Mouse (Mus musculus) neural tube, embryonic 14.5 days (tissue): Measurements from ENCODE around the gene Gm17455. TPM values are rescaled to one million over a fixed set of nuclear protein-coding genes. Genes with fewer than 3 reads are reported as not detected.

Source experiments
- ATAC-seq: fragments of 200-750 bp; cut with Nextera tagmentation; 2 replicates; pipeline ENCODE4 v1.8.0; 2017; ENCODE audit warnings: low read depth, mild to moderate bottlenecking, moderate TSS enrichment, moderate library complexity
- H3K27ac ChIP-seq: fragments of 300-500 bp; sonication (generic); 2 replicates; pipeline ENCODE4 v1.5.1; 2014; ENCODE audit warnings: low read depth, mild to moderate bottlenecking, control low read depth, low read length, moderate library complexity, mixed read lengths
- H3K27me3 ChIP-seq: fragments of 300-500 bp; sonication (generic); 2 replicates; pipeline ENCODE4 v1.6.1; 2014; ENCODE audit warnings: low read length; ENCODE audit not compliant: control insufficient read depth, insufficient read depth
- H3K36me3 ChIP-seq: fragments of 300-500 bp; sonication (generic); 2 replicates; pipeline ENCODE4 v1.6.1; 2014; ENCODE audit warnings: low read length, mixed read lengths; ENCODE audit not compliant: control insufficient read depth, insufficient read depth
- H3K4me1 ChIP-seq: fragments of 300-500 bp; sonication (generic); 2 replicates; pipeline ENCODE4 v1.6.1; 2014; ENCODE audit warnings: low read length; ENCODE audit not compliant: control insufficient read depth, insufficient read depth
- H3K4me2 ChIP-seq: fragments of 300-500 bp; sonication (generic); 2 replicates; pipeline ENCODE4 v1.6.1; 2014; ENCODE audit warnings: mild to moderate bottlenecking, low read depth, low read length, control low read depth
- H3K4me3 ChIP-seq: fragments of 300-500 bp; sonication (generic); 2 replicates; pipeline ENCODE4 v1.5.1; 2014; ENCODE audit warnings: low read depth, low read length, control low read depth, mixed read lengths
- H3K9ac ChIP-seq: fragments of 300-500 bp; sonication (generic); replicated peaks from 2 replicates; pipeline ENCODE4 v1.6.1; 2014; ENCODE audit warnings: low read depth, mild to moderate bottlenecking, control low read depth, low read length, mixed read lengths
- H3K9me3 ChIP-seq: fragments of 300-500 bp; sonication (generic); 2 replicates; pipeline ENCODE4 v1.6.1; 2016; ENCODE audit warnings: low read length; ENCODE audit not compliant: control insufficient read depth
- WGBS: fragments of 180-500 bp; shearing (Covaris S2); extraction: QIAGEN DNeasy Blood & Tissue Kit; methylation state at CpG from one replicate; pipeline ENCODE4 v1.1.7; 2014; 5-methylcytosine and 5-hydroxymethylcytosine counted together
- polyA plus RNA-seq: library from polyadenylated mRNA; unstranded; fragments of >200 nt; fragmentation: Nextera tagmentation; extraction: Ambion mirVana; gene quantifications from 2 replicates; pipeline ENCODE4 v1.2.1, GENCODE M21; 2014

Gene Gm17455
- polyA plus RNA-seq, 1 experiment from 2014 or later: 17.7 TPM

DNA sequence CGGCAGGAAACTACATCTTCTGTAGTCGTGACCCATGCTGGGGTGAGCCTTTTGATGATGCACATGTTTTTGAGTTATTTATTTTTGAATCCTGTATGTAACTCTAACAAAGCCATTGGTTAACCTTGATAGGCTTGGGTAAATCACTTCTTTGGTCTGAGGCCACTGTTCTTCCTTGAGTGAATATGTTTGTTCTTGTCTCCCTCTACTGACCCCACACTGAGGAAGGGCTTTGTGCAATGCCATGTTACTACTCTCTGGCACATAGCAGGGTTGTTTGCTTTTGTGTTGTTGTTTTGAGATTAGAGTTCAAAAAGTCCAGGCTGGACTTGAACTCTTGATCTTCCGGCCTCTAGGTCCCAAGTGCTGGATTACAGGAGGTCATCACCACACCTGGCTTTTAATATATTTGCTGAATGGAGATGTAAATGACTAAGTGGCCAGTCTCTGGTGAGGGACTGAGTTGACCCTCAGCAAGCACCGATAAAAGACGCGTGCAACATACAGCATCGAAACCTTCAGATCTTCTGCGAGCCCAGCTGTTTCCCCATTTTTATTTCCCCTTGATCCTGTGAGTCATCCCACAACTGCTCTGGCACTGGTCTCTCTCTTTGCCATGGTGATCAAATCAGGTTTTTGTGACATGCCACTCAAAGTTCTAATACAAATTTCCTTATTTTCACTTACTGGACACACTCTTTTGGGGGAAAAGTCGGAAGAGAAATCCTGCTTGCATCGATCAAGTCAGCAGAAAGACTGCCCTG, 1.3 kb upstream of the Gm17455 start:
- H3K27ac ChIP-seq: no peak overlapping the region
- WGBS: 90% methylated on average over 10 of the region's 10 CpGs
- no peaks in the 10 kb centered on the region for H3K9me3 ChIP-seq
- H3K9ac ChIP-seq: no peak overlapping the region
- no peak for ATAC-seq
- H3K4me1 ChIP-seq: no peaks in the 10 kb centered on the region
- no peak overlapping the region for H3K4me2 ChIP-seq
- H3K4me3 ChIP-seq: no peak overlapping the region
- H3K27me3 ChIP-seq: no peaks in the 10 kb centered on the region
- no peaks in the 10 kb centered on the region for H3K36me3 ChIP-seq

- no peak overlapping the region for H3K9ac ChIP-seq
- H3K4me2 ChIP-seq: peak overlapping the region; percentile 6; the same call in 1 of the 2 replicates
- no peak for ATAC-seq
- H3K9me3 ChIP-seq: no peaks in the 10 kb centered on the region
- H3K4me3 ChIP-seq: no peak overlapping the region
- H3K27ac ChIP-seq: 0 out of 2 replicates have a peak overlapping the region, but pooled peaks have one; percentile 44
- no peaks in the 10 kb centered on the region for H3K36me3 ChIP-seq
- H3K4me1 ChIP-seq: no peaks in the 10 kb centered on the region
- no peaks in the 10 kb centered on the region for H3K27me3 ChIP-seq
- WGBS: 81% methylated on average over 11 of the region's 11 CpGs
Measured at GRCm38 (mm10) chr10:60400507-60401295, 1.2 kb downstream of the Gm17455 start.

DNA sequence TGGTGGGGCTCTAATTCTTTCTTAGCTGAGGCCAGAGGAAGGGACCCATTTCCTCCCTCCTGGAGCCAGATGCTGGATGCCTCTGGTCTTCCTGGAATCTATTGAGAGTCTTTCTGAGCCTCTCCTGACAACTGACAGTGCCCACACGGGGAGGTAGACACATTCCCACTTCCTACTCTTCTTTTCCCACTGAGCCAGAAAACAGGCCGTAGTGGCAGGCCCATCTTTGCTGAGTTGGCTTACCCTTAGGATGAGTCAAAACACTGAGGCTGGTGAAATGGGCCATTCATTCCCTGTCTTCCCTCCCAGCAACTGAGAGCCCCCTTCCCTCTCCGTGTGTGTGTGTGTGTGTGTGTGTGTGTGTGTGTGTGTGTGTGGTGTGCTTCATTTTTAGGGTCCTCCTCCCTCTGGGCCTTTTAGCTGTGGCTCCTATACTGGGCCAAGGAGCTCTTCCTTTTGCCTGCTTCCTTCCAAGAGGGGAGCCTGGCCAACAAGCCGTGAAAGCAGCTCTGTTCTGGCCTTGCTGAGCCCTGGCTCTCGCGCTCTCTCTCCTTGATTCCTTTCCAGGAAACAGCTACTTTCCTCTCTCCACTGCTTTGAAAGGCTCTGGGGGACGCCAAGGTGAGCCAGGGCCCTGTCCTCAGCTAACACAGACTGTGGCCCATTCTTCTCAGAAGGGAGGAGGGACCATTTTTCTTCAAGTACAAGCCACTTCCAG, 6.1 kb downstream of the Gm17455 start:
- H3K27ac ChIP-seq: no peak overlapping the region
- 56% methylated on average over 7 of the region's 7 CpGs for WGBS
- H3K4me3 ChIP-seq: no peak overlapping the region
- no peak overlapping the region for H3K4me2 ChIP-seq
- H3K4me1 ChIP-seq: no peaks in the 10 kb centered on the region
- no peak for ATAC-seq
- H3K27me3 ChIP-seq: no peaks in the 10 kb centered on the region
- no peaks in the 10 kb centered on the region for H3K9me3 ChIP-seq
- H3K36me3 ChIP-seq: no peaks in the 10 kb centered on the region
- H3K9ac ChIP-seq: no peak overlapping the region

GRCm38 (mm10) chr10:60407831-60408230, 8.3 kb downstream of the Gm17455 start:
- Histone ChIP-seq H3K9ac (no peak overlapping the region), H3K27ac (no peak overlapping the region), H3K9me3 (no peaks in the 10 kb centered on the region), H3K4me1 (no peaks in the 10 kb centered on the region), H3K27me3 (no peaks in the 10 kb centered on the region), H3K4me2 (no peak overlapping the region), H3K36me3 (no peaks in the 10 kb centered on the region), H3K4me3 (no peak overlapping the region)
- peak; percentile 65 for ATAC-seq
- 4% methylated on average over 5 of the region's 5 CpGs for WGBS

- no peak overlapping the region for H3K4me3 ChIP-seq
- no peaks in the 10 kb centered on the region for H3K36me3 ChIP-seq
- H3K27ac ChIP-seq: no peak overlapping the region
- ATAC-seq: no peak
- H3K9ac ChIP-seq: no peak overlapping the region
- H3K4me2 ChIP-seq: no peak overlapping the region
- H3K9me3 ChIP-seq: no peaks in the 10 kb centered on the region
- 35% methylated on average over 5 of the region's 5 CpGs for WGBS
- H3K27me3 ChIP-seq: no peaks in the 10 kb centered on the region
- H3K4me1 ChIP-seq: no peaks in the 10 kb centered on the region
Measured at GRCm38 (mm10) chr10:60411794-60412193, 12.3 kb downstream of the Gm17455 start.

- Histone ChIP-seq H3K36me3 (no peaks in the 10 kb centered on the region), H3K9ac (no peak overlapping the region), H3K4me3 (no peak overlapping the region), H3K27me3 (no peaks in the 10 kb centered on the region), H3K4me1 (no peaks in the 10 kb centered on the region), H3K9me3 (no peaks in the 10 kb centered on the region), H3K4me2 (no peak overlapping the region), H3K27ac (no peak overlapping the region)
- WGBS: 75% methylated on average over 2 of the region's 2 CpGs
- no peak for ATAC-seq
Measured at GRCm38 (mm10) chr10:60413756-60414155, 14.2 kb downstream of the Gm17455 start.

DNA sequence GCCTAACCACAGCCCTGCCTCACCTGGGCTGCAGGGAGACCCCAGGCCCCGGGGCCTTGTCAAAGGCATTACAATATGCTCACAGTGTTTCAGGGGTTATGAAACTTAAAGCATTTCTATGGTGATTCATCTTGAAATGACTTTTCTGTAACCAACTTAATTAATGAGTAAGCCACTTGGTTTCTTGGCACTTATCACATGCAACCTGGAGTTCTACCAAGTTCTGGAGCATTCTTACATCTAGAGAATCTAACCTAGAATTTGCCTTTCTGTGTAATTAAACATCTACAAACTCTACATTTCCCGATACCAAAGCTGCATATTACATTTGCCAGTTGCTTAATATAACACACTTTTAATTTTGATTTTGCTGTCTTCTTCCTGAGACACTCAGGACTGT, 17.5 kb downstream of the Gm17455 start:
- no peaks in the 10 kb centered on the region for H3K4me1 ChIP-seq
- H3K4me2 ChIP-seq: no peak overlapping the region
- ATAC-seq: no peak

GRCm38 (mm10) chr10:60418137-60418536, 18.6 kb downstream of the Gm17455 start:
- no peaks in the 10 kb centered on the region for H3K4me1 ChIP-seq
- no peaks in the 10 kb centered on the region for H3K36me3 ChIP-seq
- no peak overlapping the region for H3K4me3 ChIP-seq
- H3K27me3 ChIP-seq: no peaks in the 10 kb centered on the region
- ATAC-seq: peak; percentile 60
- no peak overlapping the region for H3K9ac ChIP-seq
- H3K9me3 ChIP-seq: no peaks in the 10 kb centered on the region
- no peak overlapping the region for H3K27ac ChIP-seq
- no peak overlapping the region for H3K4me2 ChIP-seq
- 16% methylated on average over 3 of the region's 3 CpGs for WGBS

More for the DNA sequence above, 17.5 kb downstream of the Gm17455 start:
- Histone ChIP-seq H3K9me3 (no peaks in the 10 kb centered on the region), H3K27ac (no peak overlapping the region), H3K9ac (no peak overlapping the region), H3K27me3 (no peaks in the 10 kb centered on the region), H3K36me3 (no peaks in the 10 kb centered on the region), H3K4me3 (no peak overlapping the region)
- 88% methylated on average over 2 of the region's 2 CpGs for WGBS
